Mouse (Mus musculus) kidney, postnatal 36 days (tissue): ENCODE measurements around the gene 4930447F04Rik.

Source experiments
- DNase-seq, 2 experiments: peaks; one replicate each; pipeline ENCODE4 v3.0.0; 2021 to 2022; ENCODE audit warnings: mixed read lengths in 2 of 2

The 4930447F04Rik gene

GRCm38 (mm10) chrX:66304124-66304523 is at the start of gene 4930447F04Rik:
Gene 4930447F04Rik, minus strand, starts transcription at chrX:66304224.
- no peak for DNase-seq
